Mouse (Mus musculus): ENCODE measurements around the gene Tigd4. TPM values are rescaled to one million over a fixed set of nuclear protein-coding genes. Genes with fewer than 3 reads are reported as not detected.

Gene Tigd4
- polyA plus RNA-seq, 1 experiment: not detected

GRCm38 (mm10) chr3:84610183-84610710 is 16.9 kb downstream of the Tigd4 start:
- no peak for DNase-seq (ENCODE audit: low read depth)

DNA sequence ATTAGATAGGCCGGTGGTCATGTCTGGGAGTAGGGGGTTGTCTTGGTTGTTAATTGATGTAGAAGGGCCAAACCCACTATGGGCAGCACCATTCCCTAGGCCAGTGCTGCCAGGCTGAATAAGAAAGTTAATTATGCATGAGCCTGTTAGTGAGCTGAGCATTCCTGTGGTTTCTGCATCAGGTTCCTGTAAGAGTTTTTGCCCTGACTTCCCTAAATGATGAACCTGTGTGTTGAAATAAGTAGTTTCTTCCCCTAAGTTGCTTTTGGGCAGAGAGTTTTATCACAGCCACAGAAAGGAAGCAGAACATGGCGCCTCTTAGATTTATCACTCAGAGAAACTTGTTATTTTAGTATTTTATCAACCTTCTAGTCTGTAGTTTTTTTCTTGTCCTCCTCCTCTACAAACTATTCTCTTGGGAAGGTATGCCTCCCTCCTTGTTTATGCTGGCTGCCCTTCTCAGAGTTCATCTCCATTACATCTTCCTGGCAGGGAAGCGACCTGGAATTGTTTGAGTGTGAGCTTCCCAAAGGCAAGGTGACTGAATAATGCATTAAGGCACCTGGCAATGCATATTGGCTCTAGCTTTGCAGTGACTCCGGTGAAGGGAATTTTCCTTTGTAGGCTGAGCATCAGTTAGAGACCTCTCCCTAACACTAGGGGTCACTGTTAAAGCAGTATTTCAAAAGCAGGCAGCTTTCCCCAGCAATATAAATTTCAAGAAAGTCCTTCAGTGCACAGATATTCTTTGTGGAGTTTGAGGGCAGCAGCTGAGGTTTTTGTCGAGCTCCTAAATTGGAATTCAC is 21.9 kb downstream of the Tigd4 start:
- DNase-seq (ENCODE audit: low read depth): no peak

- DNase-seq (ENCODE audit: low read depth): no peak
Observed at GRCm38 (mm10) chr3:84615856-84616225, 22.5 kb downstream of the Tigd4 start.

GRCm38 (mm10) chr3:84618627-84619026 is 25.3 kb downstream of the Tigd4 start:
- DNase-seq (ENCODE audit: low read depth): no peak

GRCm38 (mm10) chr3:84619056-84619455 is 25.7 kb downstream of the Tigd4 start:
- no peak for DNase-seq (ENCODE audit: low read depth)

- no peak for DNase-seq (ENCODE audit: low read depth)
Observed at GRCm38 (mm10) chr3:84619725-84620124, 26.4 kb downstream of the Tigd4 start.

DNA sequence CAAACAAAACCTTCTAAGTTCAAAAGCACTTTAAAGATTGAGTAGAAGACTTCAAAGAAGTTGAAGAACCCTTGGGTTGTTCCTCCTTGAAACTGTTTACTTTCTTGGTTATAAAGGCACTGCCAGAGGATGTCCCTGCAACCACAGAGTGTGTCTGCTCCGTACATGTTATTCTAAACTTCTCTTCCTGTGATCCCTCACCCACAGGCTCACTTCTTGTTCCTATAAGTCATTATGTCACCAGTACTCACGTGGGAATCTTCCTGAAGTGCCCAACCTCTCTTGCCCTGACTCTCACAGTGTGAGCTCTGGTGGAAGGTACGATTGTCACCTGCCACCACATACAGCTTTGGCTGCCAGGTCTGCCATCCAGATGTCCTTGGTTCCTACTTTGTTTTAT is 28.7 kb downstream of the Tigd4 start:
- DNase-seq (ENCODE audit: low read depth): no peak

GRCm38 (mm10) chr3:84631586-84631985 is 38.2 kb downstream of the Tigd4 start:
- no peak for DNase-seq (ENCODE audit: low read depth)

GRCm38 (mm10) chr3:84637095-84637494 is 43.7 kb downstream of the Tigd4 start:
- DNase-seq (ENCODE audit: low read depth): no peak

- DNase-seq (ENCODE audit: low read depth): no peak
Observed at GRCm38 (mm10) chr3:84637890-84638578, 44.7 kb downstream of the Tigd4 start.

DNA sequence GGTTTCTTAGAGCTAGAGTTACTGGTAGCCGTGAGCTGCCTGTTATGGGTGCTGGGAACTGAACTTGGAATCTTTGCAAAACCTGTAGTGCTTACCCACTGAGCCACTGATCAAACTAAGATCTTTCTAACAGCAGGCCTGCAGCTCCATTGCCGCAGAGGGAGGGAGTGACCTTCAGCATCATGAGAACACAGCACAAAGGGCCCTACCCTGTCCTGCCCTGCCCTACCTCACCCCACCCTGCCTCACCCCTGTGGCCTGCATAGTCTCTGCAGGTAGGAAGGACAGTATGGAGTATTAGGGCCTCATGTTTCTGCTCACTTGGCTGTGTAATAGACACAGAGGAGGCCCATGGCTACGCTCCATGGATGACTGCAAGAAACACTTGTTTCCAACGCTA is 45.5 kb downstream of the Tigd4 start:
- no peak for DNase-seq (ENCODE audit: low read depth)

GRCm38 (mm10) chr3:84639767-84640500 is 46.6 kb downstream of the Tigd4 start:
- DNase-seq (ENCODE audit: low read depth): no peak

GRCm38 (mm10) chr3:84640536-84640935 is 47.2 kb downstream of the Tigd4 start:
- no peak for DNase-seq (ENCODE audit: low read depth)

DNA sequence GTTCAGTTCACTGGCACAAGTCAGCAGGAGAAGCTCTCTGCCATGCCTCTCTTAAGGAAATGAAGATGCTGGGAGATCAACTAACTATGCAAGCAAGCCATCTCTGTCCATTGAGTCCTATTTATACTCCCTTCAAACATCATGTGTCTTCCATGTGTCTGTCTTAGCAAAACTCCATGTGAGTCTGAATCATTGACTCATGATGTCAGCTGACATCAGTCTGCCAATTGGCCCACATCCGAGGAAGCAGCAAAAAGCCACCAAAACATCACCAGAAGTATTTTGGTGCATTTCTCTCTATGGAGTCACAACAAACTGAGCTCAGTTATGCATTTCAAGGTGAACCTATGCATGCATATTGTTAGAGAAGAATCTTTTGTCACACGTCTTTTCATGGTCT is 48.0 kb downstream of the Tigd4 start:
- DNase-seq (ENCODE audit: low read depth): no peak

DNA sequence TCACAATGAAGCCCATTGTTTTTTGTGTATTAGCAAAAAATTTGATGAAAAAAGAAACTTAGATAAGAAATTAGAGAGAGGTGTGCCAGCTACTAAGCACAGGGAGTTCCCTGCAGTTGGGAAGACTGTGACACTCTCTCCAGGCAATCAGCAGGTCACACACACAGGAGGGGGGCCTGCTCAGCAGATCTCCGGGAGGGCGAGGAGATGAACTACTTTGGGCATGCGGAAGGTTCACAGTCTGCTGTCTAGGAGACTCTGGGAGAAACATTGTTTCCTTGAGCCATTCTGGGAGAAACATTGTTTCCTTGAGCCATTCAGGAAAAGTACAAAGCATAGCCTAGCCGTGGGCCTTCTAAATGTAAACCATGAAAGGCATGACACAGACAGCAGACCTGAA is 49.6 kb downstream of the Tigd4 start:
- no peak for DNase-seq (ENCODE audit: low read depth)

DNA sequence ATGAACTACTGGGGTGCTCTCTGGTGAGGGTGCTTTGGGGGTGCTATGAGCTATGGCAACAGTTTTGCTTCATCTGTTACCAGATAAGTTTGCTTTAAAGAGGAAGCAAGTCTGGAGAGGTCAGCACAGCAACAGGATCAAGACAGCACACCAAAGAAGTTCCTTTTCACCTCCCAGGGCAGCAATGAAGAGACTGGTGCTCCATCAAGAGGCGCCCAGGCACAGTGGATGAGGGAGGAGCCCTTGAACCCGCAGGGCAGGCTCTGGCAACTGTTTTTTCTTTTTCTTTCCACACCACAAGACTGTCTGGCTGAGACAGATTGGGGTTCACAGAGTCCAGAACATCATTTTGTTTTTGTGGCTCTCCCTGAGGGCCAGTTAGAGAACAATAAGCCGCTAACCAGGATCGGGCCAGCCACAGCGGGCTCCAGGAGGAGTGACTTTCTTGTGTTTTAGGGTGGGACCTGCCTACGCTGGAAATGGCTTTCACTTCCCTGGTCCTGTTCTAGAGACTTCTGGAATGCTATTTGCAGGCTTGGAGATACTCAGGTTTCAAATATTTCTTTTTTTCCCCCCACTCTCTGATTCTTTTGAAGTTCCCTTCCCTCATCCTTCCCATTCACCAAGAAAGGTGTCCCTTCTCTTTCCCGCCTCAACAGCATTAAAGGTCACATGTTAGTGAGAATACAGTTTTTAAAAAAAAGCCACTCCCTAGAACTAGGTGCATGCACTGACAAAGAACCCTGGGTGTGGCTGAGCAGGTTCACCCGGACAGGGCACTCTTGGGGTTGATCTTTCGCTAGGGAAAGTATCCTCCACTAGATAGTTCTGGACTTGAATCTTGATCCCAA is 52.0 kb downstream of the Tigd4 start:
- no peak for DNase-seq (ENCODE audit: low read depth)

DNA sequence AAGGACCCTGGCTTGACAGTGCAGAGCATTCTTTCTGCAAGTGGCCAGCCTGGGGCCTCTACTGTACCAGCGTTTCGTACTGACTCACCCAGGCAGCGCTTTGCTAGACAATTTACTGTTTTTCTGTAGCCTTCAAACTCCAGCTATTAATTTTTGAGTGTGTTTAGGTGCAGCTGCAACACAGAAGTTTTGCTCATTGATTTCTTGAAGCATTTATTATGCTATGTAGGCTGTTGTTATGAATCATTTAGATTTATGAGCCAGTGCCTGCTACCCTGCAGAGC is 52.6 kb downstream of the Tigd4 start:
- DNase-seq (ENCODE audit: low read depth): no peak

DNA sequence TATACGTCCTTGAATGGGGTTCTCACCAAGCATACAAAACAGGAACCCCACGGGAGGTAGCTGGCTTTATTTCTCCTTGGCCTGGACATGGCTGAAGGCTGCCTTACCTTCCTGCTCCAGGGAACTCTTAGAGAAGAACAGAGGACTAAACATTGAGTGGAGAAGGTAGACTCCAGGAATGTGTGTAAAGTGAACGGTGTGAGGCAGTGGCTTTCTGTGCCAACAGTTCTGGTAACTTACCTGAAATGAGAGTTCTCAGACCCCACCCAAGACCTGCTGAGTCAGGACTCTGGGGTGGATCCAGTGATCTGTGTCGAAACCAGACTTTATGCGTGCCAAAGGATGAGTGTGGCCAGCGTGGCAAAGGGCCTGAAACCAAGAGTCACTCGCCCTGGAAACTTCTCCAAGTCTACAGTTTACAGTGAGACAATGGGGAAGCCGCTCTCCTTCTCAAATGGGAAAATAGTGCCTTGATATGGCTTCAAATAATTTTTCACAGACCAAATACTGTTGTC is 53.0 kb downstream of the Tigd4 start:
- DNase-seq (ENCODE audit: low read depth): no peak
